Comparison of ENCODE assay signal across 10 mouse cellular contexts in genomic region chr4:132078296-132078714, GRCm38 (mm10). TPM values are rescaled to one million over a fixed set of nuclear protein-coding genes. Genes with fewer than 3 reads are reported as not detected.
DNase-seq lines count a peak whose midpoint lies in the region; ATAC-seq and TF ChIP-seq lines count a peak whose summit lies in the region.
"Had no signal": no experiment of that assay in that cellular context is flagged by ENCODE, and none has a peak within 500 bp of the region (broad histone marks: within the 10 kb centered on the region; RNA-seq: fewer than 3 reads in every experiment).

No protein-coding gene starts in this region.

- H3K9ac ChIP-seq in lung, postnatal 0 days (replicated peaks; ENCODE audit: low read depth), result no peak overlapping the region
- no peak overlapping the region for H3K9ac ChIP-seq in forebrain, embryonic 13.5 days
- H3K9ac ChIP-seq: embryonic facial prominence, embryonic 15.5 days had no signal

- H3K4me3 ChIP-seq in heart, embryonic 10.5 days, result no peak overlapping the region
- H3K4me3 ChIP-seq in lung, postnatal 0 days (ENCODE audit: low read depth, low read length), result no peak overlapping the region
- no peak overlapping the region for H3K4me3 ChIP-seq in forebrain, embryonic 13.5 days
- no peak overlapping the region for H3K4me3 ChIP-seq in layer of hippocampus, adult 2 months
- H3K4me3 ChIP-seq: embryonic facial prominence, embryonic 15.5 days had no signal

- no peak for TF ChIP-seq EP300 in lung, postnatal 0 days (IDR thresholded peaks at IDR 0.05)

- 54% methylated on average over 7 of the region's 7 CpGs for WGBS in heart, embryonic 10.5 days
- 58% methylated on average over 7 of the region's 7 CpGs for WGBS in lung, postnatal 0 days
- WGBS in forebrain, embryonic 13.5 days, result 64% methylated on average over 7 of the region's 7 CpGs

- H3K27me3 ChIP-seq in heart, embryonic 10.5 days (ENCODE audit: insufficient read depth, poor library complexity, severe bottlenecking), result no peaks in the 10 kb centered on the region
- H3K27me3 ChIP-seq in lung, postnatal 0 days (replicated peaks; ENCODE audit: insufficient read depth, low read length), result no peaks in the 10 kb centered on the region
- H3K27me3 ChIP-seq in forebrain, embryonic 13.5 days, result peaks cover 67% of the 10 kb centered on the region

- TF ChIP-seq CTCF in lung, postnatal 0 days (IDR thresholded peaks at IDR 0.05), result no peak
- no peak for TF ChIP-seq CTCF in layer of hippocampus, adult 2 months (conservative IDR thresholded peaks at IDR 0.05)

- peaks cover 58% of the 10 kb centered on the region for H3K4me1 ChIP-seq in heart, embryonic 10.5 days
- peaks cover 6% of the 10 kb centered on the region; the same call in 1 of the 2 replicates for H3K4me1 ChIP-seq in lung, postnatal 0 days (ENCODE audit: insufficient read depth, low read depth, low read length)
- H3K4me1 ChIP-seq in forebrain, embryonic 13.5 days, result peaks cover 27% of the 10 kb centered on the region

- no peak for ATAC-seq in lung, postnatal 0 days
- ATAC-seq in forebrain, embryonic 13.5 days, result no peak

- peak; percentile 39 for DNase-seq in gastrocnemius, adult 18-20 months (ENCODE audit: low spot score)
- DNase-seq in gastrocnemius, adult 8-10 months (ENCODE audit: low spot score in 2 of 2), result no peak
- peak; percentile 88 for DNase-seq in MEL-GATA-1-ER (ENCODE audit: extremely low read depth, low read depth)
- DNase-seq in heart, embryonic 10.5 days (ENCODE audit: low spot score), result no peak
- peak; percentile 84 for DNase-seq in lung, postnatal 0 days (ENCODE audit: low spot score)
- DNase-seq in layer of hippocampus, adult 2 months (ENCODE audit: low spot score in 2 of 2), result no peak
- no peak for DNase-seq in testis, postnatal 10 days (ENCODE audit: low spot score)
- DNase-seq: gastrocnemius, postnatal 36 days had no signal

- H3K27ac ChIP-seq in heart, embryonic 10.5 days, result peak overlapping the region; percentile 94
- H3K27ac ChIP-seq in lung, postnatal 0 days (ENCODE audit: low read length), result no peak overlapping the region
- no peak overlapping the region for H3K27ac ChIP-seq in forebrain, embryonic 13.5 days
- H3K27ac ChIP-seq in layer of hippocampus, adult 2 months, result no peak overlapping the region
- H3K27ac ChIP-seq: embryonic facial prominence, embryonic 15.5 days had no signal

- H3K36me3 ChIP-seq in heart, embryonic 10.5 days, result no peaks in the 10 kb centered on the region
- no peaks in the 10 kb centered on the region for H3K36me3 ChIP-seq in lung, postnatal 0 days (ENCODE audit: insufficient read depth, low read length)
- H3K36me3 ChIP-seq in forebrain, embryonic 13.5 days (ENCODE audit: poor library complexity, severe bottlenecking), result no peaks in the 10 kb centered on the region
- H3K36me3 ChIP-seq: embryonic facial prominence, embryonic 15.5 days had no signal

- H3K4me2 ChIP-seq in lung, postnatal 0 days (replicated peaks; ENCODE audit: low read depth, low read length), result no peak overlapping the region
- H3K4me2 ChIP-seq in forebrain, embryonic 13.5 days, result no peak overlapping the region
- H3K4me2 ChIP-seq: embryonic facial prominence, embryonic 15.5 days had no signal

- H3K9me3 ChIP-seq in heart, embryonic 10.5 days, result no peaks in the 10 kb centered on the region
- H3K9me3 ChIP-seq in lung, postnatal 0 days (ENCODE audit: low read length), result no peaks in the 10 kb centered on the region
- H3K9me3 ChIP-seq in forebrain, embryonic 13.5 days (replicated peaks), result no peaks in the 10 kb centered on the region
- H3K9me3 ChIP-seq: embryonic facial prominence, embryonic 15.5 days had no signal

RNA-seq across cellular contexts. Expression of gene Epb41, which starts 3.2 kb away (rescaled TPM):
- 100 to 1,000 TPM; 108 to 134 TPM for total RNA-seq in gastrocnemius, adult 18-20 months (2021)
- 100 to 1,000 TPM; 114 to 129 (median 121) TPM for total RNA-seq in gastrocnemius, adult 8-10 months (2022)
- polyA plus RNA-seq in heart, embryonic 10.5 days (2016; fragmentation: Nextera tagmentation; extraction: Ambion mirVana), result 73.5 and 78.8 TPM in 2 replicates
- 29.9 and 32.5 TPM in 2 replicates for polyA plus RNA-seq in lung, postnatal 0 days (2015; fragmentation: Nextera tagmentation; extraction: Ambion mirVana)
- 75.0 and 84.1 TPM in 2 replicates for polyA plus RNA-seq in forebrain, embryonic 13.5 days (2015; fragmentation: Nextera tagmentation; extraction: Ambion mirVana)
- total RNA-seq in layer of hippocampus, adult 2 months (2021), result 10 to 100 TPM; 21.5 to 23.2 TPM

RNA-seq across cellular contexts. Expression of gene Gm10300, which starts 3.8 kb away (rescaled TPM):
- total RNA-seq in gastrocnemius, adult 18-20 months (2021), result under 1 TPM in 1 of 2 experiments, not detected in 1; 0.09 TPM
- under 1 TPM in 3 of 4 experiments, not detected in 1; 0.10 to 0.22 (median 0.11) TPM for total RNA-seq in gastrocnemius, adult 8-10 months (2022)
- 0.10 TPM in 1 of 2 replicates, not detected in the other for polyA plus RNA-seq in heart, embryonic 10.5 days (2016; fragmentation: Nextera tagmentation; extraction: Ambion mirVana)
- polyA plus RNA-seq in lung, postnatal 0 days (2015; fragmentation: Nextera tagmentation; extraction: Ambion mirVana), result 0.15 and 0.18 TPM in 2 replicates
- polyA plus RNA-seq in forebrain, embryonic 13.5 days (2015; fragmentation: Nextera tagmentation; extraction: Ambion mirVana), result not detected in 2 replicates
- total RNA-seq in layer of hippocampus, adult 2 months (2021), result not detected
- total RNA-seq: gastrocnemius, postnatal 36 days had no signal

Comparison
In these comparisons a context has a peak if more than half of its experiments do, and no peak if none do; other contexts are left out.
1. DNase-seq: peak in gastrocnemius, adult 18-20 months (single experiment), MEL-GATA-1-ER (single experiment) and lung, postnatal 0 days (single experiment); none in gastrocnemius, adult 8-10 months (0 of 2), heart, embryonic 10.5 days (single experiment), layer of hippocampus, adult 2 months (0 of 2) and testis, postnatal 10 days (single experiment).
2. RNA of gene Epb41, which starts 3.2 kb away (total RNA-seq): 108 to 134 TPM in gastrocnemius, adult 18-20 months and 114 to 129 TPM in gastrocnemius, adult 8-10 months; 21.5 to 23.2 TPM in layer of hippocampus, adult 2 months; every median in the first group is over 4 times any median in the second.